Mouse (Mus musculus): ENCODE measurements around the gene Crebrf. TPM values are rescaled to one million over a fixed set of nuclear protein-coding genes. Genes with fewer than 3 reads are reported as not detected.

Gene Crebrf
- polyA plus RNA-seq, 1 experiment: 10.5 TPM

- 74% methylated on average over 2 of the region's 2 CpGs for WGBS
- Histone ChIP-seq H3K4me3 (replicated peaks; ENCODE audit: extremely low read depth, low read depth, low read length) (no peak overlapping the region), H3K4me1 (ENCODE audit: control insufficient read depth, insufficient read depth, low read length) (peaks cover 4% of the 10 kb centered on the region; the same call in 1 of the 2 replicates)
- DNase-seq: no peak
- TF ChIP-seq POLR2A (IDR thresholded peaks at IDR 0.05; ENCODE audit: borderline replicate concordance, extremely low read depth, low read depth, low read length): no peak
- TF ChIP-seq CTCF (IDR thresholded peaks at IDR 0.05; ENCODE audit: insufficient read depth, low read length): no peak
Measured at GRCm38 (mm10) chr17:26717868-26718267, 2.4 kb downstream of the Crebrf start.

- Histone ChIP-seq H3K4me3 (replicated peaks; ENCODE audit: extremely low read depth, low read depth, low read length) (no peak overlapping the region), H3K4me1 (ENCODE audit: control insufficient read depth, insufficient read depth, low read length) (peaks cover 12% of the 10 kb centered on the region)
- no peak for DNase-seq
- TF ChIP-seq POLR2A (IDR thresholded peaks at IDR 0.05; ENCODE audit: borderline replicate concordance, extremely low read depth, low read depth, low read length) (no peak), CTCF (IDR thresholded peaks at IDR 0.05; ENCODE audit: insufficient read depth, low read length) (no peak)
Measured at GRCm38 (mm10) chr17:26719405-26719804, 4.0 kb downstream of the Crebrf start.

DNA sequence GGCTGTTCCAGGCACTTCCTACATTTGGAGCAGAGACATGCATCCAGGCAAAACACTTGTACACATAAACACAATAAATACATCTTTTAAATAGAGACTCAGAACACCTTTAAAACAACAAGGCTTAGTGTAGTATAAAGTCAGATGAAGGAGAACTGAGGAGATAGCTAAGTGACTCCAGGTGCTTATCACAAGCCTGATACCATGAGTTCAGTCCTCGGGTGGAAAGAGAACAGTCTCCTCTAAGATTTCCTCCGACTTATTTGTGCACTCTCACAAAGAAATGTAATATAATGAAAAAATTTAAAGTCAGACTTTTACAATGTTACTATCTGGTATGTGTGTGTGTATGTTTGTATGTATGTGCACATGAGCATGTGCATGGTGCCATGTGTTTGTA lies 6.4 kb downstream of the Crebrf start:
- DNase-seq: no peak
- no peak for TF ChIP-seq CTCF (IDR thresholded peaks at IDR 0.05; ENCODE audit: insufficient read depth, low read length)
- no peak for TF ChIP-seq POLR2A (IDR thresholded peaks at IDR 0.05; ENCODE audit: borderline replicate concordance, extremely low read depth, low read depth, low read length)
- no peak overlapping the region for H3K4me3 ChIP-seq (replicated peaks; ENCODE audit: extremely low read depth, low read depth, low read length)
- peaks cover 25% of the 10 kb centered on the region for H3K4me1 ChIP-seq (ENCODE audit: control insufficient read depth, insufficient read depth, low read length)
- 70% methylated on average over 2 of the region's 2 CpGs for WGBS

DNA sequence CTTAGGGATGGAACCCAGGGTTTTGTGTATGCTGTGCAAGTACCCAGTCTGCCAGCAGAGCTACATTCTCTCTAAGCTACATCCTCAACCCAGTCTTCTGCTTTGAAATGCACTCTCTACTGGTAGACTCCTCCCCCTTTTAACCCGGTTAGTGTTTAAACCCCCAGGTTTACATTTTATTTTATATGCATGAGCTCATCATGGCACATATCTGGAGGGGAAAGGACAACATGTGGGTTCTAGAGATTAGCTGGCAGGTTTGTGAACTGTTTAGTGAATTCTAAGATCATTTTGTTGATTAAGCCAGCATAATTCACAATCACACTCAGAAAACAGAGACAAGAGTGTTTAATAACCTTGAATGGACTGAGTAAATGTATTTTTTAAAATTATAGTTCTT lies 9.3 kb downstream of the Crebrf start:
- WGBS: 18% methylated on average over 1 of the region's 1 CpGs
- peaks cover 42% of the 10 kb centered on the region for H3K4me1 ChIP-seq (ENCODE audit: control insufficient read depth, insufficient read depth, low read length)

DNA sequence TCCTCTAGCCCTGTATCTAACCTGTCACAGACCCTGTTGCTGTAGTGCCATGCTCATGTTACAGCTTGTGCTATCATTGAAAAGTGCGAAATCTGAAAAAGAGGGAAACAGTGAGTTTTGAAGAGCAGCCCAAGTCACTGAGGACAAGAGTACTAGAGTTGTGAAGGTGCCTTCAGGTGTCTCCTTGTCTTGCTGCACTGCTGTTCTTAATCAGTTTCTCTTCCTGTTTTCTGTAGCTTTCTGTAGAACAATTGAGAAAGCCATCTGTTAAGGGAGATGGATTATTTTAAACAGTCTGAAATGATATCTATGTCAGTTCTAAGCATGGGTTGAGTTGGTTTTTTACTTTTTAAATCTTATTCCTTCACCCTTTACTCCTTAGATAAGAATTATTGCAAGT lies 11.2 kb downstream of the Crebrf start:
- Histone ChIP-seq H3K4me1 (ENCODE audit: control insufficient read depth, insufficient read depth, low read length) (peaks cover 42% of the 10 kb centered on the region), H3K4me3 (replicated peaks; ENCODE audit: extremely low read depth, low read depth, low read length) (no peak overlapping the region)
- DNase-seq: no peak
- TF ChIP-seq CTCF (IDR thresholded peaks at IDR 0.05; ENCODE audit: insufficient read depth, low read length): no peak
- TF ChIP-seq POLR2A (IDR thresholded peaks at IDR 0.05; ENCODE audit: borderline replicate concordance, extremely low read depth, low read depth, low read length): no peak
- WGBS: 76% methylated on average over 1 of the region's 1 CpGs

More for the DNA sequence above, 9.3 kb downstream of the Crebrf start:
- no peak overlapping the region for H3K4me3 ChIP-seq (replicated peaks; ENCODE audit: extremely low read depth, low read depth, low read length)
- DNase-seq: no peak
- TF ChIP-seq CTCF (IDR thresholded peaks at IDR 0.05; ENCODE audit: insufficient read depth, low read length) (no peak), POLR2A (IDR thresholded peaks at IDR 0.05; ENCODE audit: borderline replicate concordance, extremely low read depth, low read depth, low read length) (no peak)

- Histone ChIP-seq H3K4me3 (replicated peaks; ENCODE audit: extremely low read depth, low read depth, low read length) (no peak overlapping the region), H3K4me1 (ENCODE audit: control insufficient read depth, insufficient read depth, low read length) (peaks cover 42% of the 10 kb centered on the region)
- 34% methylated on average over 3 of the region's 3 CpGs for WGBS
- TF ChIP-seq POLR2A (IDR thresholded peaks at IDR 0.05; ENCODE audit: borderline replicate concordance, extremely low read depth, low read depth, low read length): no peak
- no peak for TF ChIP-seq CTCF (IDR thresholded peaks at IDR 0.05; ENCODE audit: insufficient read depth, low read length)
- DNase-seq: no peak
Measured at GRCm38 (mm10) chr17:26727110-26727755, 11.8 kb downstream of the Crebrf start.

DNA sequence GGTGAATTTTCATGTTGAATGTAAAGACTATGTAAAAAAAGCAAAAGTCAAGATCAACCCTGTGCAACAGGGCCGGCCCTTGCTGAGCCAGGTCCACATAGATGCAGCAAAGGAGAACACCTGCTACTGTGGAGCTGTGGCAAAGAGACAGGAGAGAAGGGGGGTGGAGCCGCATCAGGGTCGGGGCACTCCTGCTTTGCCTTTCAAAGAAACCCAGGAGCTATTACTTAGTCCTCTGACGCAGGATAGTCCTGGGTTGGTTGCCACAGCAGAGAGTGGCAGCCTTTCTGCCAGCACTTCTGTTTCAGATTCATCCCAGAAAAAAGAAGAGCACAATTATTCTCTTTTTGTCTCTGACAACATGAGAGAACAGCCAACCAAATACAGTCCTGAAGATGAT lies 27.1 kb downstream of the Crebrf start:
- Histone ChIP-seq H3K4me1 (ENCODE audit: control insufficient read depth, insufficient read depth, low read length) (no peaks in the 10 kb centered on the region), H3K4me3 (replicated peaks; ENCODE audit: extremely low read depth, low read depth, low read length) (no peak overlapping the region)
- DNase-seq: no peak
- TF ChIP-seq POLR2A (IDR thresholded peaks at IDR 0.05; ENCODE audit: borderline replicate concordance, extremely low read depth, low read depth, low read length) (no peak), CTCF (IDR thresholded peaks at IDR 0.05; ENCODE audit: insufficient read depth, low read length) (no peak)
- WGBS: 71% methylated on average over 4 of the region's 4 CpGs

GRCm38 (mm10) chr17:26743294-26743693 lies 27.8 kb downstream of the Crebrf start:
- DNase-seq: no peak
- 37% methylated on average over 1 of the region's 1 CpGs for WGBS
- Histone ChIP-seq H3K4me1 (ENCODE audit: control insufficient read depth, insufficient read depth, low read length) (no peaks in the 10 kb centered on the region), H3K4me3 (replicated peaks; ENCODE audit: extremely low read depth, low read depth, low read length) (no peak overlapping the region)
- TF ChIP-seq CTCF (IDR thresholded peaks at IDR 0.05; ENCODE audit: insufficient read depth, low read length) (no peak), POLR2A (IDR thresholded peaks at IDR 0.05; ENCODE audit: borderline replicate concordance, extremely low read depth, low read depth, low read length) (no peak)

DNA sequence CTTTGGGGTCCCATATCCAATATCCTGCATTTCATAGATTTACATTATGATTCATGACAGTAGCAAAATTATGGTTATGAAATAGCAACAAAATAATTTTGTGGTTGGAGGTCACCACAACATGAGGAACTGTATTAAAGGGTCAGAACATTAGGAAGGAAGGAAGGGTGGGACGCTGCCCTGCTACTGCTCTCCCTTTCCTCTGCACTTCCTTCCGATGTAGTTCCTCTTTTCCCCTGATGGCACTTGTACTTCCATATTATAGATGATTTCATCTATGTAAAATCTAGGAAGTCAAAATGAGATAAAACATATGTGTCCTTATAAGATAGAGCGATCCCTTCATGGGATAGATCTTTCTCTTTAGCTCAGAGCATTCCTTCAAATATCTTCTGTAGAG lies 34.5 kb downstream of the Crebrf start:
- TF ChIP-seq POLR2A (IDR thresholded peaks at IDR 0.05; ENCODE audit: borderline replicate concordance, extremely low read depth, low read depth, low read length) (no peak), CTCF (IDR thresholded peaks at IDR 0.05; ENCODE audit: insufficient read depth, low read length) (no peak)
- no peak for DNase-seq
- WGBS: 78% methylated on average over 3 of the region's 3 CpGs
- Histone ChIP-seq H3K4me1 (ENCODE audit: control insufficient read depth, insufficient read depth, low read length) (peaks cover 5% of the 10 kb centered on the region), H3K4me3 (replicated peaks; ENCODE audit: extremely low read depth, low read depth, low read length) (no peak overlapping the region)

- TF ChIP-seq POLR2A (IDR thresholded peaks at IDR 0.05; ENCODE audit: borderline replicate concordance, extremely low read depth, low read depth, low read length) (no peak), CTCF (IDR thresholded peaks at IDR 0.05; ENCODE audit: insufficient read depth, low read length) (no peak)
- DNase-seq: no peak
- 62% methylated on average over 1 of the region's 1 CpGs for WGBS
- Histone ChIP-seq H3K4me3 (replicated peaks; ENCODE audit: extremely low read depth, low read depth, low read length) (no peak overlapping the region), H3K4me1 (ENCODE audit: control insufficient read depth, insufficient read depth, low read length) (peaks cover 5% of the 10 kb centered on the region)
Measured at GRCm38 (mm10) chr17:26752297-26752696, 36.8 kb downstream of the Crebrf start.
